Mouse (Mus musculus): ENCODE results near the gene Shld2. TPM values are rescaled to one million over a fixed set of nuclear protein-coding genes. Genes with fewer than 3 reads are reported as not detected.

Shld2 gene
- polyA plus RNA-seq, 1 experiment: 2.6 TPM

DNA sequence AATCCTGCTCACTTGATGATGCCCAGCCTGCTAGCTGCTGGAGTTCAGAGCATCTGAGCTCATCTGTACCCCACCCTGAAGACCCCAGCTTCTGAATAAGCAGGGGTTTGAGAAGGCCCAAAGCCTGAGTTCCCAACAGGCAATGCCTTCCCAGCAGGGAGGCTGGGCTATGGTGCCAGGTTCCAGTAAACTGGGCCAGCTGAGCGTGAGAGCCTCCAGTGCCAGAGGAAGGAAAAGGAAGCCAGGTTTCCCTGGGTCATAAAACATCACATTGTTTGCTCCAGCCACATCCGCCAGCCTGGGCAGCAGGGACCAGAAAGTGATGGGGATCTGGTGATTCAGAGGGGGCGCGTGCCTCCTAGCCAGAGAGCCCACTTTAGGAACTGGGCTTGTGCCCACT lies 83.7 kb downstream of the Shld2 start:
- no peak for TF ChIP-seq MYOD1 (IDR thresholded peaks at IDR 0.05; ENCODE audit: control insufficient read depth in 1 of 3, insufficient read length in 2 of 3, low read depth in 2 of 3)
- TF ChIP-seq TCF12 (IDR thresholded peaks at IDR 0.05; ENCODE audit: insufficient read depth, poor library complexity, severe bottlenecking): no peak
- TF ChIP-seq SRF (IDR thresholded peaks at IDR 0.05; ENCODE audit: control insufficient read depth, insufficient read length, low read depth): no peak
- no peak for TF ChIP-seq CEBPB (IDR thresholded peaks at IDR 0.05; ENCODE audit: insufficient read depth, poor library complexity, severe bottlenecking)
- TF ChIP-seq E2F4 (IDR thresholded peaks at IDR 0.05; ENCODE audit: insufficient read depth): no peak
- no peak for TF ChIP-seq POLR2A (IDR thresholded peaks at IDR 0.05; ENCODE audit: insufficient read length, low read depth)
- no peak for TF ChIP-seq USF1 (IDR thresholded peaks at IDR 0.05; ENCODE audit: low read depth)
- no peak for TF ChIP-seq POLR2AphosphoS2 (IDR thresholded peaks at IDR 0.05; ENCODE audit: insufficient read length, low read depth)
- TF ChIP-seq TCF3 (IDR thresholded peaks at IDR 0.05; ENCODE audit: insufficient read length, low read depth): no peak
- TF ChIP-seq MYOG (IDR thresholded peaks at IDR 0.05; ENCODE audit: control insufficient read depth in 1 of 3, insufficient read depth in 1 of 3, insufficient read length in 2 of 3, low read depth in 2 of 3): no peak
- no peak for TF ChIP-seq MAX (IDR thresholded peaks at IDR 0.05; ENCODE audit: low read depth)
- no peak for TF ChIP-seq REST (IDR thresholded peaks at IDR 0.05; ENCODE audit: insufficient read depth, insufficient read length)
- no peak overlapping the region for H3K4me3 ChIP-seq
- H3K79me2 ChIP-seq (ENCODE audit: control insufficient read depth, insufficient read depth): no peaks in the 10 kb centered on the region
- no peak overlapping the region for H3K4me2 ChIP-seq (ENCODE audit: low read depth)
- no peaks in the 10 kb centered on the region for H3K36me3 ChIP-seq (ENCODE audit: control insufficient read depth, insufficient read depth)
- H3ac ChIP-seq (ENCODE audit: control insufficient read depth, insufficient read length): no peak overlapping the region
- H3K27me3 ChIP-seq (ENCODE audit: control insufficient read depth, insufficient read depth, insufficient read length): peaks cover 7% of the 10 kb centered on the region

GRCm38 (mm10) chr14:34225986-34226385 lies 84.3 kb downstream of the Shld2 start:
- H3K4me2 ChIP-seq (ENCODE audit: low read depth): no peak overlapping the region
- no peak overlapping the region for H3ac ChIP-seq (ENCODE audit: control insufficient read depth, insufficient read length)
- no peaks in the 10 kb centered on the region for H3K36me3 ChIP-seq (ENCODE audit: control insufficient read depth, insufficient read depth)
- H3K4me3 ChIP-seq: no peak overlapping the region
- H3K27me3 ChIP-seq (ENCODE audit: control insufficient read depth, insufficient read depth, insufficient read length): peaks cover 13% of the 10 kb centered on the region
- TF ChIP-seq POLR2A (IDR thresholded peaks at IDR 0.05; ENCODE audit: insufficient read length, low read depth) (no peak), MYOG (IDR thresholded peaks at IDR 0.05; ENCODE audit: control insufficient read depth in 1 of 3, insufficient read depth in 1 of 3, insufficient read length in 2 of 3, low read depth in 2 of 3) (no peak), TCF12 (IDR thresholded peaks at IDR 0.05; ENCODE audit: insufficient read depth, poor library complexity, severe bottlenecking) (no peak), CEBPB (IDR thresholded peaks at IDR 0.05; ENCODE audit: insufficient read depth, poor library complexity, severe bottlenecking) (no peak), POLR2AphosphoS2 (IDR thresholded peaks at IDR 0.05; ENCODE audit: insufficient read length, low read depth) (no peak), REST (IDR thresholded peaks at IDR 0.05; ENCODE audit: insufficient read depth, insufficient read length) (no peak), MYOD1 (IDR thresholded peaks at IDR 0.05; ENCODE audit: control insufficient read depth in 1 of 3, insufficient read length in 2 of 3, low read depth in 2 of 3) (no peak), USF1 (IDR thresholded peaks at IDR 0.05; ENCODE audit: low read depth) (no peak), MAX (IDR thresholded peaks at IDR 0.05; ENCODE audit: low read depth) (no peak), TCF3 (IDR thresholded peaks at IDR 0.05; ENCODE audit: insufficient read length, low read depth) (no peak), SRF (IDR thresholded peaks at IDR 0.05; ENCODE audit: control insufficient read depth, insufficient read length, low read depth) (no peak)
- H3K79me2 ChIP-seq (ENCODE audit: control insufficient read depth, insufficient read depth): no peaks in the 10 kb centered on the region

GRCm38 (mm10) chr14:34223362-34223898 lies 86.9 kb downstream of the Shld2 start:
- H3K36me3 ChIP-seq (ENCODE audit: control insufficient read depth, insufficient read depth): no peaks in the 10 kb centered on the region
- no peaks in the 10 kb centered on the region for H3K79me2 ChIP-seq (ENCODE audit: control insufficient read depth, insufficient read depth)
- no peak overlapping the region for H3K4me3 ChIP-seq
- H3K4me2 ChIP-seq (ENCODE audit: low read depth): no peak overlapping the region
- no peak for TF ChIP-seq SRF (IDR thresholded peaks at IDR 0.05; ENCODE audit: control insufficient read depth, insufficient read length, low read depth)
- TF ChIP-seq MYOG (IDR thresholded peaks at IDR 0.05; ENCODE audit: control insufficient read depth in 1 of 3, insufficient read depth in 1 of 3, insufficient read length in 2 of 3, low read depth in 2 of 3): no peak
- no peak for TF ChIP-seq MAX (IDR thresholded peaks at IDR 0.05; ENCODE audit: low read depth)
- no peak for TF ChIP-seq TCF12 (IDR thresholded peaks at IDR 0.05; ENCODE audit: insufficient read depth, poor library complexity, severe bottlenecking)
- no peak for TF ChIP-seq POLR2A (IDR thresholded peaks at IDR 0.05; ENCODE audit: insufficient read length, low read depth)
- no peak for TF ChIP-seq POLR2AphosphoS2 (IDR thresholded peaks at IDR 0.05; ENCODE audit: insufficient read length, low read depth)
- TF ChIP-seq USF1 (IDR thresholded peaks at IDR 0.05; ENCODE audit: low read depth): no peak
- no peak for TF ChIP-seq MYOD1 (IDR thresholded peaks at IDR 0.05; ENCODE audit: control insufficient read depth in 1 of 3, insufficient read length in 2 of 3, low read depth in 2 of 3)
- TF ChIP-seq CEBPB (IDR thresholded peaks at IDR 0.05; ENCODE audit: insufficient read depth, poor library complexity, severe bottlenecking): no peak
- TF ChIP-seq E2F4 (IDR thresholded peaks at IDR 0.05; ENCODE audit: insufficient read depth): no peak
- no peak for TF ChIP-seq REST (IDR thresholded peaks at IDR 0.05; ENCODE audit: insufficient read depth, insufficient read length)
- no peak for TF ChIP-seq TCF3 (IDR thresholded peaks at IDR 0.05; ENCODE audit: insufficient read length, low read depth)
- peaks cover 34% of the 10 kb centered on the region for H3K27me3 ChIP-seq (ENCODE audit: control insufficient read depth, insufficient read depth, insufficient read length)
- no peak overlapping the region for H3ac ChIP-seq (ENCODE audit: control insufficient read depth, insufficient read length)

- Histone ChIP-seq H3K4me2 (ENCODE audit: low read depth) (no peak overlapping the region), H3K27me3 (ENCODE audit: control insufficient read depth, insufficient read depth, insufficient read length) (peaks cover 40% of the 10 kb centered on the region), H3K4me3 (no peak overlapping the region), H3K36me3 (ENCODE audit: control insufficient read depth, insufficient read depth) (no peaks in the 10 kb centered on the region), H3ac (ENCODE audit: control insufficient read depth, insufficient read length) (no peak overlapping the region), H3K79me2 (ENCODE audit: control insufficient read depth, insufficient read depth) (no peaks in the 10 kb centered on the region)
- TF ChIP-seq SRF (IDR thresholded peaks at IDR 0.05; ENCODE audit: control insufficient read depth, insufficient read length, low read depth) (no peak), MAX (IDR thresholded peaks at IDR 0.05; ENCODE audit: low read depth) (no peak), MYOD1 (IDR thresholded peaks at IDR 0.05; ENCODE audit: control insufficient read depth in 1 of 3, insufficient read length in 2 of 3, low read depth in 2 of 3) (no peak), MYOG (IDR thresholded peaks at IDR 0.05; ENCODE audit: control insufficient read depth in 1 of 3, insufficient read depth in 1 of 3, insufficient read length in 2 of 3, low read depth in 2 of 3) (no peak), USF1 (IDR thresholded peaks at IDR 0.05; ENCODE audit: low read depth) (no peak), E2F4 (IDR thresholded peaks at IDR 0.05; ENCODE audit: insufficient read depth) (no peak), TCF3 (IDR thresholded peaks at IDR 0.05; ENCODE audit: insufficient read length, low read depth) (no peak), CEBPB (IDR thresholded peaks at IDR 0.05; ENCODE audit: insufficient read depth, poor library complexity, severe bottlenecking) (no peak), REST (IDR thresholded peaks at IDR 0.05; ENCODE audit: insufficient read depth, insufficient read length) (no peak), POLR2A (IDR thresholded peaks at IDR 0.05; ENCODE audit: insufficient read length, low read depth) (no peak), TCF12 (IDR thresholded peaks at IDR 0.05; ENCODE audit: insufficient read depth, poor library complexity, severe bottlenecking) (no peak), POLR2AphosphoS2 (IDR thresholded peaks at IDR 0.05; ENCODE audit: insufficient read length, low read depth) (no peak)
Observed at GRCm38 (mm10) chr14:34221416-34222077, 88.7 kb downstream of the Shld2 start.
